Mouse (Mus musculus): ENCODE data around the gene Dmac2. TPM values are rescaled to one million over a fixed set of nuclear protein-coding genes. Genes with fewer than 3 reads are reported as not detected.

Gene Dmac2
- polyA plus RNA-seq, 1 experiment from 2014 or later: 25.4 TPM

GRCm38 (mm10) chr7:25649839-25650238 lies 30.6 kb downstream of the Dmac2 start:
- DNase-seq (ENCODE audit: low spot score) (no peak), ATAC-seq (ENCODE audit: low FRiP score, low TSS enrichment) (no peak)
- Histone ChIP-seq H3K4me1 (replicated peaks; ENCODE audit: control insufficient read depth, insufficient read depth) (no peaks in the 10 kb centered on the region), H3K4me3 (ENCODE audit: low read depth, low read length) (no peak overlapping the region), H3K27ac (replicated peaks) (no peak overlapping the region), H3K27me3 (ENCODE audit: control insufficient read depth, insufficient read depth, low read length) (no peaks in the 10 kb centered on the region), H3K9ac (ENCODE audit: low read length) (no peak overlapping the region; the same call in 1 of the 2 replicates), H3K9me3 (ENCODE audit: control insufficient read depth, low read length) (no peaks in the 10 kb centered on the region), H3K4me2 (replicated peaks; ENCODE audit: low read depth) (no peak overlapping the region), H3K36me3 (ENCODE audit: control insufficient read depth, insufficient read depth, low read length) (no peaks in the 10 kb centered on the region)
- TF ChIP-seq EP300 (optimal IDR thresholded peaks at IDR 0.05) (no peak), CTCF (IDR thresholded peaks at IDR 0.05; ENCODE audit: low read depth) (no peak)
- 64% methylated on average over 5 of the region's 5 CpGs for WGBS

GRCm38 (mm10) chr7:25651281-25651680 lies 32.1 kb downstream of the Dmac2 start:
- H3K9ac ChIP-seq (ENCODE audit: low read length): no peak overlapping the region
- no peaks in the 10 kb centered on the region for H3K4me1 ChIP-seq (replicated peaks; ENCODE audit: control insufficient read depth, insufficient read depth)
- ATAC-seq (ENCODE audit: low FRiP score, low TSS enrichment): no peak
- no peak overlapping the region for H3K4me3 ChIP-seq (ENCODE audit: low read depth, low read length)
- H3K27ac ChIP-seq (replicated peaks): no peak overlapping the region
- H3K4me2 ChIP-seq (replicated peaks; ENCODE audit: low read depth): no peak overlapping the region
- no peak for DNase-seq (ENCODE audit: low spot score)
- TF ChIP-seq CTCF (IDR thresholded peaks at IDR 0.05; ENCODE audit: low read depth): no peak; the same call in 1 of the 2 replicates
- no peak for TF ChIP-seq EP300 (optimal IDR thresholded peaks at IDR 0.05)
- 88% methylated on average over 8 of the region's 8 CpGs for WGBS
- no peaks in the 10 kb centered on the region for H3K27me3 ChIP-seq (ENCODE audit: control insufficient read depth, insufficient read depth, low read length)
- H3K36me3 ChIP-seq (ENCODE audit: control insufficient read depth, insufficient read depth, low read length): no peaks in the 10 kb centered on the region
- H3K9me3 ChIP-seq (ENCODE audit: control insufficient read depth, low read length): no peaks in the 10 kb centered on the region

- no peaks in the 10 kb centered on the region for H3K27me3 ChIP-seq (ENCODE audit: control insufficient read depth, insufficient read depth, low read length)
- H3K4me2 ChIP-seq (replicated peaks; ENCODE audit: low read depth): no peak overlapping the region
- no peak for DNase-seq (ENCODE audit: low spot score)
- H3K27ac ChIP-seq (replicated peaks): no peak overlapping the region
- WGBS: 72% methylated on average over 12 of the region's 12 CpGs
- no peaks in the 10 kb centered on the region for H3K36me3 ChIP-seq (ENCODE audit: control insufficient read depth, insufficient read depth, low read length)
- H3K9ac ChIP-seq (ENCODE audit: low read length): no peak overlapping the region
- TF ChIP-seq CTCF (IDR thresholded peaks at IDR 0.05; ENCODE audit: low read depth) (no peak), EP300 (optimal IDR thresholded peaks at IDR 0.05) (no peak)
- ATAC-seq (ENCODE audit: low FRiP score, low TSS enrichment): no peak
- no peaks in the 10 kb centered on the region for H3K9me3 ChIP-seq (ENCODE audit: control insufficient read depth, low read length)
- no peaks in the 10 kb centered on the region for H3K4me1 ChIP-seq (replicated peaks; ENCODE audit: control insufficient read depth, insufficient read depth)
- H3K4me3 ChIP-seq (ENCODE audit: low read depth, low read length): no peak overlapping the region
These were observed 33.1 kb downstream of the Dmac2 start for GRCm38 (mm10) chr7:25652244-25652759.

DNA sequence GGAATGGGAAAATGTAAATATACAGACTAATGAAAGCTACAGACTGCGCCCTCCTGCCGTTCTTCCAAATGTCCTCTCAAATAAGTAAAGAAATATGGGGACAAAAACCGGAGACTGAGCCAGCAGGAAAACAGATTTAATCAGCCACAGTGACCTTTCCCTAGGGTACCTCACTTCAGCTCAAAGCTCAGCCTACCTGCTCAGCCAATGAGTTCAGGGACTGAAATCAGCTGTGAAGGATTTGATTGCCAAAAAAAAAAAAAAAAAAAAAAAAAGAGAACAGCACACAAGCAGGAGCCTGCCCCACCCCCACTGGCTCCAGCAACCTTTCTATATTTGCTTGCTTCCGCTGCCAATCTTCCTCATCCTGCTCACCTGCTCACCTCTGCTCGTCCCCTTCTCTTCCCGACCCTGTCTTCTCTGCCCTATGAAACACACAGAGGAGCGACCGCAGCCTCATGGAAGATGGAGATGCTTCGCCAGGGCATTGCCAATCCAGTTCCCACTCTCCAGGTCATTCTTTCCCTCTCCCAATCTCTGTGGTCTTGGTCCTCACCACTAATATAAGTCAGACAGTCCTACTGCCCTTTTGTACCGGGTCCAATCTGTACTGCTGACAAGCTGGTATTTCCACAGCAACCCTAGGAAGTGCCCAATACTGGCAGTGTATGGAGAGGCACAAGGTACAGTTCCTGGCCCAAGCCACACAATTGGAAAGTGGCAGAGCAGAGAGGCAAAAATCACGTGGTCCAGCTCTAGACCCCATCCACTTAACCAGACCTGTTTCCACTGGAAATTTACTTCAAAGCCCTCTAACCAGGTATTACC lies 36.6 kb downstream of the Dmac2 start:
- Histone ChIP-seq H3K9me3 (ENCODE audit: control insufficient read depth, low read length) (no peaks in the 10 kb centered on the region), H3K27ac (replicated peaks) (no peak overlapping the region), H3K4me3 (ENCODE audit: low read depth, low read length) (no peak overlapping the region), H3K4me1 (replicated peaks; ENCODE audit: control insufficient read depth, insufficient read depth) (0 out of 2 replicates have a peak, but pooled peaks cover 2% of the 10 kb centered on the region), H3K36me3 (ENCODE audit: control insufficient read depth, insufficient read depth, low read length) (no peaks in the 10 kb centered on the region), H3K4me2 (replicated peaks; ENCODE audit: low read depth) (no peak overlapping the region), H3K9ac (ENCODE audit: low read length) (no peak overlapping the region), H3K27me3 (ENCODE audit: control insufficient read depth, insufficient read depth, low read length) (no peaks in the 10 kb centered on the region)
- ATAC-seq (ENCODE audit: low FRiP score, low TSS enrichment) (no peak), DNase-seq (ENCODE audit: low spot score) (peak; percentile 54)
- TF ChIP-seq EP300 (optimal IDR thresholded peaks at IDR 0.05) (no peak), CTCF (IDR thresholded peaks at IDR 0.05; ENCODE audit: low read depth) (no peak)
- WGBS: 60% methylated on average over 11 of the region's 11 CpGs

GRCm38 (mm10) chr7:25657785-25658184 lies 38.6 kb downstream of the Dmac2 start:
- TF ChIP-seq CTCF (IDR thresholded peaks at IDR 0.05; ENCODE audit: low read depth) (no peak), EP300 (optimal IDR thresholded peaks at IDR 0.05) (no peak)
- H3K27me3 ChIP-seq (ENCODE audit: control insufficient read depth, insufficient read depth, low read length): no peaks in the 10 kb centered on the region
- peak overlapping the region; percentile 64 for H3K4me2 ChIP-seq (replicated peaks; ENCODE audit: low read depth)
- WGBS: 24% methylated on average over 10 of the region's 10 CpGs
- H3K36me3 ChIP-seq (ENCODE audit: control insufficient read depth, insufficient read depth, low read length): no peaks in the 10 kb centered on the region
- H3K4me3 ChIP-seq (ENCODE audit: low read depth, low read length): peak overlapping the region; percentile 47
- DNase-seq (ENCODE audit: low spot score) (no peak), ATAC-seq (ENCODE audit: low FRiP score, low TSS enrichment) (no peak)
- 0 out of 2 replicates have a peak, but pooled peaks cover 2% of the 10 kb centered on the region for H3K4me1 ChIP-seq (replicated peaks; ENCODE audit: control insufficient read depth, insufficient read depth)
- H3K9me3 ChIP-seq (ENCODE audit: control insufficient read depth, low read length): no peaks in the 10 kb centered on the region
- H3K27ac ChIP-seq (replicated peaks): peak overlapping the region; percentile 45; the same call in 1 of the 2 replicates
- H3K9ac ChIP-seq (ENCODE audit: low read length): peak overlapping the region; percentile 56
